Mouse (Mus musculus) cerebellum, adult 2 months (tissue): ENCODE data around the gene Tspan9.

Experiments
- CTCF ChIP-seq: fragments of 200-500 bp; IDR thresholded peaks from 2 replicates; pipeline ENCODE4 v1.5.1; 2011; ENCODE audit warnings: low read depth, mild to moderate bottlenecking, control low read depth, low read length, moderate library complexity, borderline replicate concordance; ENCODE audit not compliant: insufficient read depth
- POLR2A ChIP-seq: fragments of 200-500 bp; IDR thresholded peaks from 2 replicates; pipeline ENCODE4 v1.6.1; 2011; ENCODE audit warnings: low read length, control low read depth, borderline replicate concordance; ENCODE audit not compliant: insufficient read depth

- no peak for TF ChIP-seq CTCF
- TF ChIP-seq POLR2A: no peak
Observed at GRCm38 (mm10) chr6:127981176-127981575, 162.2 kb downstream of the Tspan9 start.
